In genomic region chr3:30219891-30220290, GRCm38 (mm10) we compare ENCODE assay signal across 10 mouse cellular contexts.
DNase-seq lines count a peak whose midpoint lies in the region; ATAC-seq and TF ChIP-seq lines count a peak whose summit lies in the region.
"Had no signal": no experiment of that assay in that cellular context is flagged by ENCODE, and none has a peak within 500 bp of the region (broad histone marks: within the 10 kb centered on the region; RNA-seq: fewer than 3 reads in every experiment).

No protein-coding gene starts in this region.

- no peaks in the 10 kb centered on the region for H3K36me3 ChIP-seq in heart, embryonic 10.5 days
- H3K36me3 ChIP-seq in hindbrain, embryonic 11.5 days (ENCODE audit: control insufficient read depth, insufficient read depth, low read length), result no peaks in the 10 kb centered on the region
- no peaks in the 10 kb centered on the region for H3K36me3 ChIP-seq in liver, embryonic 13.5 days
- no peaks in the 10 kb centered on the region for H3K36me3 ChIP-seq in thymus, adult 2 months (ENCODE audit: control insufficient read depth, insufficient read depth, low read length)

- peak overlapping the region; percentile 44 for H3K4me3 ChIP-seq in heart, embryonic 10.5 days
- peak overlapping the region; percentile 24; the same call in 1 of the 2 replicates for H3K4me3 ChIP-seq in hindbrain, embryonic 11.5 days (ENCODE audit: low read depth, low read length)
- no peak overlapping the region for H3K4me3 ChIP-seq in liver, embryonic 13.5 days (replicated peaks)
- no peak overlapping the region for H3K4me3 ChIP-seq in thymus, adult 2 months (ENCODE audit: control insufficient read depth, insufficient read depth, low read length)

- intact Hi-C loops in heart, postnatal 36 days (cut with DNase I), result no loop called here

- no peak overlapping the region for H3K9ac ChIP-seq in hindbrain, embryonic 11.5 days (ENCODE audit: low read depth, low read length)
- H3K9ac ChIP-seq in liver, embryonic 13.5 days, result no peak overlapping the region
- H3K9ac ChIP-seq: liver, embryonic 14.5 days had no signal

- no peak for ATAC-seq in hindbrain, embryonic 11.5 days (ENCODE audit: low FRiP score)
- no peak for ATAC-seq in liver, embryonic 13.5 days (ENCODE audit: low read depth)
- no peak for ATAC-seq in CD4-positive, CD25-positive, alpha-beta regulatory T cell, adult 4 months
- ATAC-seq: Patski had no signal

- TF ChIP-seq POLR2A in brain, embryonic 14.5 days (IDR thresholded peaks at IDR 0.05; ENCODE audit: borderline replicate concordance, extremely low read depth, insufficient read depth, insufficient read length, poor library complexity, severe bottlenecking), result no peak
- no peak for TF ChIP-seq POLR2A in thymus, adult 2 months (IDR thresholded peaks at IDR 0.05; ENCODE audit: control insufficient read depth, extremely low read depth, insufficient read depth, low read length, poor library complexity)

- no peaks in the 10 kb centered on the region for H3K27me3 ChIP-seq in heart, embryonic 10.5 days (ENCODE audit: insufficient read depth, poor library complexity, severe bottlenecking)
- no peaks in the 10 kb centered on the region for H3K27me3 ChIP-seq in hindbrain, embryonic 11.5 days (ENCODE audit: control insufficient read depth, insufficient read depth, low read length)
- peaks cover 8% of the 10 kb centered on the region; the same call in 1 of the 2 replicates for H3K27me3 ChIP-seq in liver, embryonic 13.5 days
- H3K27me3 ChIP-seq in thymus, adult 2 months (ENCODE audit: control insufficient read depth, insufficient read depth, low read length), result no peaks in the 10 kb centered on the region

- H3K9me3 ChIP-seq in heart, embryonic 10.5 days, result no peaks in the 10 kb centered on the region
- no peaks in the 10 kb centered on the region for H3K9me3 ChIP-seq in hindbrain, embryonic 11.5 days (ENCODE audit: control insufficient read depth, low read length)
- H3K9me3 ChIP-seq in liver, embryonic 13.5 days (replicated peaks), result no peaks in the 10 kb centered on the region

- no peak for DNase-seq in heart, embryonic 10.5 days (ENCODE audit: low spot score)
- no peak for DNase-seq in heart, postnatal 36 days
- DNase-seq in brain, embryonic 14.5 days (ENCODE audit: low read depth), result peak; percentile 44
- DNase-seq in hindbrain, embryonic 11.5 days (ENCODE audit: low spot score), result no peak
- no peak for DNase-seq in liver, embryonic 13.5 days
- DNase-seq in thymus, adult 2 months, result no peak
- no peak for DNase-seq in B cell, adult 2 months

- TF ChIP-seq CTCF in brain, embryonic 14.5 days (IDR thresholded peaks at IDR 0.05; ENCODE audit: borderline replicate concordance, extremely low read depth, insufficient read depth, insufficient read length), result no peak
- no peak for TF ChIP-seq CTCF in thymus, adult 2 months (IDR thresholded peaks at IDR 0.05; ENCODE audit: borderline replicate concordance, control insufficient read depth, extremely low read depth, insufficient read depth, low read length, poor library complexity)

- 46% methylated on average over 8 of the region's 8 CpGs for WGBS in heart, embryonic 10.5 days
- WGBS in hindbrain, embryonic 11.5 days, result 30% methylated on average over 8 of the region's 8 CpGs
- WGBS in liver, embryonic 13.5 days (ENCODE audit: insufficient replicate concordance), result 48% methylated on average over 8 of the region's 8 CpGs
- 94% methylated on average over 8 of the region's 8 CpGs for WGBS in thymus, adult 2 months

- H3K4me2 ChIP-seq in hindbrain, embryonic 11.5 days (replicated peaks; ENCODE audit: low read depth, low read length), result peak overlapping the region; percentile 49
- H3K4me2 ChIP-seq in liver, embryonic 13.5 days, result peak overlapping the region; percentile 17; the same call in 1 of the 2 replicates

- H3K27ac ChIP-seq in heart, embryonic 10.5 days, result peak overlapping the region; percentile 0; the same call in 1 of the 2 replicates
- H3K27ac ChIP-seq in hindbrain, embryonic 11.5 days (ENCODE audit: low read depth, low read length), result no peak overlapping the region
- no peak overlapping the region for H3K27ac ChIP-seq in liver, embryonic 13.5 days
- H3K27ac ChIP-seq in thymus, adult 2 months (ENCODE audit: control insufficient read depth, insufficient read depth, low read length), result no peak overlapping the region
- H3K27ac ChIP-seq: liver, embryonic 14.5 days had no signal

- peaks cover 16% of the 10 kb centered on the region for H3K4me1 ChIP-seq in heart, embryonic 10.5 days
- peaks cover 5% of the 10 kb centered on the region; the same call in 1 of the 2 replicates for H3K4me1 ChIP-seq in hindbrain, embryonic 11.5 days (replicated peaks; ENCODE audit: control insufficient read depth, insufficient read depth, low read length)
- H3K4me1 ChIP-seq in liver, embryonic 13.5 days (replicated peaks), result no peaks in the 10 kb centered on the region
- no peaks in the 10 kb centered on the region for H3K4me1 ChIP-seq in thymus, adult 2 months (replicated peaks; ENCODE audit: control insufficient read depth, insufficient read depth, low read length)

Comparison
In these comparisons a context has a peak if more than half of its experiments do, and no peak if none do; other contexts are left out.
1. H3K4me3 ChIP-seq: peak in heart, embryonic 10.5 days (single experiment) and hindbrain, embryonic 11.5 days (single experiment); none in liver, embryonic 13.5 days (single experiment) and thymus, adult 2 months (single experiment).